Comparison of ENCODE assay signal across 23 mouse cellular contexts in genomic region chr9:84041631-84042277, GRCm38 (mm10).
DNase-seq lines count a peak whose midpoint lies in the region; ATAC-seq lines count a peak whose summit lies in the region.
"Had no signal": no experiment of that assay in that cellular context is flagged by ENCODE, and none has a peak within 500 bp of the region (broad histone marks: within the 10 kb centered on the region; RNA-seq: fewer than 3 reads in every experiment).

No protein-coding gene starts in this region.

- peaks cover 10% of the 10 kb centered on the region; the same call in 1 of the 2 replicates for H3K4me1 ChIP-seq in liver, embryonic 12.5 days

- no peaks in the 10 kb centered on the region for H3K27me3 ChIP-seq in liver, embryonic 12.5 days (replicated peaks)
- H3K27me3 ChIP-seq: embryonic facial prominence, embryonic 15.5 days; hindbrain, embryonic 15.5 days; midbrain, embryonic 13.5 days; neural tube, embryonic 13.5 days had no signal

- ATAC-seq in liver, embryonic 12.5 days, result peak; percentile 51
- ATAC-seq in CD4-positive, CD25-positive, alpha-beta regulatory T cell, adult 4 months, result peak; percentile 92
- ATAC-seq: forebrain, embryonic 14.5 days; lung, postnatal 0 days; midbrain, embryonic 13.5 days had no signal

- no peaks in the 10 kb centered on the region for H3K36me3 ChIP-seq in liver, embryonic 12.5 days
- H3K36me3 ChIP-seq: embryonic facial prominence, embryonic 15.5 days; hindbrain, embryonic 15.5 days; limb, embryonic 10.5 days; midbrain, embryonic 13.5 days; neural tube, embryonic 13.5 days had no signal

- no peak overlapping the region for H3K4me3 ChIP-seq in liver, embryonic 12.5 days
- H3K4me3 ChIP-seq: embryonic facial prominence, embryonic 15.5 days; gastrocnemius, adult 2 months; hindbrain, embryonic 15.5 days; limb, embryonic 10.5 days; midbrain, embryonic 13.5 days; neural tube, embryonic 13.5 days had no signal

- H3K9me3 ChIP-seq in liver, embryonic 12.5 days (replicated peaks), result no peaks in the 10 kb centered on the region
- H3K9me3 ChIP-seq: embryonic facial prominence, embryonic 15.5 days; hindbrain, embryonic 15.5 days; limb, embryonic 10.5 days; midbrain, embryonic 13.5 days; neural tube, embryonic 13.5 days had no signal

- no peak overlapping the region for H3K4me2 ChIP-seq in liver, embryonic 12.5 days
- H3K4me2 ChIP-seq: embryonic facial prominence, embryonic 15.5 days; heart, embryonic 11.5 days; hindbrain, embryonic 15.5 days; midbrain, embryonic 13.5 days; neural tube, embryonic 13.5 days had no signal

- DNase-seq in liver, result no peak
- peak; percentile 22 for DNase-seq in induced T-regulatory cell, adult 2 months (ENCODE audit: low read depth)
- peak; percentile 12 for DNase-seq in naive thymus-derived CD4-positive, alpha-beta T cell, adult 2 months (ENCODE audit: low read depth)
- no peak for DNase-seq in right cerebral cortex, postnatal 25 days
- no peak for DNase-seq in testis, postnatal 10 days (ENCODE audit: low spot score)
- DNase-seq: adrenal gland, postnatal 36 days; B cell, adult 2 months; cerebellum, adult 9-10 months; gastrocnemius, adult 2 months; kidney, adult 18-20 months; kidney, postnatal 10 days; right cerebral cortex, adult 18-20 months; thymus, adult 2 months had no signal

- no peak overlapping the region for H3K9ac ChIP-seq in liver, embryonic 12.5 days
- H3K9ac ChIP-seq: embryonic facial prominence, embryonic 15.5 days; hindbrain, embryonic 15.5 days; midbrain, embryonic 13.5 days; neural tube, embryonic 13.5 days had no signal

- 64% methylated on average over 4 of the region's 4 CpGs for WGBS in liver, embryonic 12.5 days (ENCODE audit: insufficient replicate concordance)

- H3K27ac ChIP-seq in liver, embryonic 12.5 days, result no peak overlapping the region
- H3K27ac ChIP-seq: embryonic facial prominence, embryonic 15.5 days; gastrocnemius, adult 2 months; hindbrain, embryonic 15.5 days; limb, embryonic 10.5 days; midbrain, embryonic 13.5 days; neural tube, embryonic 13.5 days had no signal

Comparison
In these comparisons a context has a peak if more than half of its experiments do, and no peak if none do; other contexts are left out.
1. DNase-seq: peak in induced T-regulatory cell, adult 2 months (single experiment) and naive thymus-derived CD4-positive, alpha-beta T cell, adult 2 months (single experiment); none in liver (single experiment), right cerebral cortex, postnatal 25 days (single experiment) and testis, postnatal 10 days (single experiment).